Mouse (Mus musculus) liver, embryonic 13.5 days (tissue): ENCODE data around the gene Pld5. TPM values are rescaled to one million over a fixed set of nuclear protein-coding genes. Genes with fewer than 3 reads are reported as not detected.

ENCODE experiments used
- ATAC-seq: fragments of 200-750 bp; cut with Nextera tagmentation; 2 replicates; pipeline ENCODE4 v1.8.0; 2017; ENCODE audit warnings: low read depth, mild to moderate bottlenecking, moderate number of reproducible peaks, moderate library complexity
- DNase-seq: peaks from one replicate; pipeline ENCODE4 v3.0.0; 2022
- H3K27ac ChIP-seq: fragments of 300-500 bp; sonication (generic); 2 replicates; pipeline ENCODE4 v1.5.1; 2015; ENCODE audit warnings: moderate library complexity, mild to moderate bottlenecking, inconsistent platforms
- H3K27me3 ChIP-seq: fragments of 300-500 bp; sonication (generic); 2 replicates; pipeline ENCODE4 v1.6.1; 2015; ENCODE audit warnings: mild to moderate bottlenecking, inconsistent platforms
- H3K36me3 ChIP-seq: fragments of 300-500 bp; sonication (generic); 2 replicates; pipeline ENCODE4 v1.6.1; 2015; ENCODE audit warnings: mild to moderate bottlenecking, inconsistent platforms
- H3K4me1 ChIP-seq: fragments of 300-500 bp; sonication (generic); replicated peaks from 2 replicates; pipeline ENCODE4 v1.6.1; 2015; ENCODE audit warnings: inconsistent platforms
- H3K4me2 ChIP-seq: fragments of 300-500 bp; sonication (generic); 2 replicates; pipeline ENCODE4 v1.6.1; 2015; ENCODE audit warnings: inconsistent platforms, mild to moderate bottlenecking, moderate library complexity
- H3K4me3 ChIP-seq: fragments of 300-500 bp; sonication (generic); replicated peaks from 2 replicates; pipeline ENCODE4 v1.5.1; 2015; ENCODE audit warnings: mild to moderate bottlenecking, inconsistent platforms
- H3K9ac ChIP-seq: fragments of 300-500 bp; sonication (generic); 2 replicates; pipeline ENCODE4 v1.6.1; 2015; ENCODE audit warnings: mild to moderate bottlenecking, inconsistent platforms
- H3K9me3 ChIP-seq: fragments of 300-500 bp; sonication (generic); replicated peaks from 2 replicates; pipeline ENCODE4 v1.6.1; 2016; ENCODE audit warnings: inconsistent platforms
- WGBS: fragments of 180-500 bp; shearing (Covaris S2); methylation state at CpG from one replicate; pipeline ENCODE4 v1.1.7; 2015; ENCODE audit not compliant: insufficient replicate concordance; 5-methylcytosine and 5-hydroxymethylcytosine counted together
- polyA plus RNA-seq: library from polyadenylated mRNA; unstranded; fragments of >200 nt; fragmentation: Nextera tagmentation; extraction: Ambion mirVana; gene quantifications from 2 replicates; pipeline ENCODE4 v1.2.1, GENCODE M21; 2015

The Pld5 gene
- polyA plus RNA-seq, 1 experiment from 2014 or later = 0.06 TPM

GRCm38 (mm10) chr1:176213645-176214221 lies 61.4 kb downstream of the Pld5 start:
- 51% methylated on average over 17 of the region's 17 CpGs for WGBS
- no peaks in the 10 kb centered on the region for H3K27me3 ChIP-seq
- H3K9me3 ChIP-seq = no peaks in the 10 kb centered on the region
- H3K36me3 ChIP-seq = no peaks in the 10 kb centered on the region
- no peak overlapping the region for H3K9ac ChIP-seq
- DNase-seq (no peak), ATAC-seq (no peak)
- no peak overlapping the region for H3K4me2 ChIP-seq
- H3K4me1 ChIP-seq = no peaks in the 10 kb centered on the region
- no peak overlapping the region for H3K4me3 ChIP-seq
- no peak overlapping the region for H3K27ac ChIP-seq

GRCm38 (mm10) chr1:176212922-176213644 lies 62.0 kb downstream of the Pld5 start:
- H3K4me2 ChIP-seq = no peak overlapping the region

GRCm38 (mm10) chr1:176210803-176211202 lies 64.3 kb downstream of the Pld5 start:
- no peak overlapping the region for H3K4me3 ChIP-seq
- DNase-seq = no peak
- no peaks in the 10 kb centered on the region for H3K36me3 ChIP-seq
- H3K9me3 ChIP-seq = no peaks in the 10 kb centered on the region
- WGBS = 65% methylated on average over 1 of the region's 1 CpGs
- H3K4me1 ChIP-seq = no peaks in the 10 kb centered on the region
- no peaks in the 10 kb centered on the region for H3K27me3 ChIP-seq
- no peak overlapping the region for H3K9ac ChIP-seq
- ATAC-seq = no peak
- no peak overlapping the region for H3K4me2 ChIP-seq
- no peak overlapping the region for H3K27ac ChIP-seq

More at GRCm38 (mm10) chr1:176212922-176213644, 62.0 kb downstream of the Pld5 start:
- no peaks in the 10 kb centered on the region for H3K4me1 ChIP-seq
- H3K27ac ChIP-seq = no peak overlapping the region
- H3K36me3 ChIP-seq = no peaks in the 10 kb centered on the region
- whole genome bisulfite sequencing = 58% methylated on average over 9 of the region's 9 CpGs
- DNase-seq = no peak
- H3K9me3 ChIP-seq = no peaks in the 10 kb centered on the region
- ATAC-seq = no peak
- no peaks in the 10 kb centered on the region for H3K27me3 ChIP-seq
- H3K4me3 ChIP-seq = no peak overlapping the region
- no peak overlapping the region for H3K9ac ChIP-seq

- H3K36me3 ChIP-seq = no peaks in the 10 kb centered on the region
- DNase-seq = no peak
- H3K4me2 ChIP-seq = no peak overlapping the region
- no peaks in the 10 kb centered on the region for H3K4me1 ChIP-seq
- H3K27me3 ChIP-seq = no peaks in the 10 kb centered on the region
- H3K4me3 ChIP-seq = no peak overlapping the region
- WGBS = 42% methylated on average over 2 of the region's 2 CpGs
- H3K9me3 ChIP-seq = no peaks in the 10 kb centered on the region
- no peak overlapping the region for H3K9ac ChIP-seq
- H3K27ac ChIP-seq = no peak overlapping the region
- ATAC-seq = no peak
Measured at GRCm38 (mm10) chr1:176208014-176208413, 67.1 kb downstream of the Pld5 start.

GRCm38 (mm10) chr1:176202360-176202759 lies 72.8 kb downstream of the Pld5 start:
- H3K9ac ChIP-seq = no peak overlapping the region
- WGBS = 50% methylated on average over 3 of the region's 3 CpGs
- no peak for ATAC-seq

GRCm38 (mm10) chr1:176197036-176197766 lies 77.9 kb downstream of the Pld5 start:
- H3K4me2 ChIP-seq = no peak overlapping the region
- ATAC-seq (no peak), DNase-seq (no peak)
- H3K36me3 ChIP-seq = no peaks in the 10 kb centered on the region
- no peak overlapping the region for H3K9ac ChIP-seq
- H3K27ac ChIP-seq = no peak overlapping the region
- no peak overlapping the region for H3K4me3 ChIP-seq
- H3K27me3 ChIP-seq = no peaks in the 10 kb centered on the region
- no peaks in the 10 kb centered on the region for H3K9me3 ChIP-seq
- 52% methylated on average over 6 of the region's 6 CpGs for WGBS
- no peaks in the 10 kb centered on the region for H3K4me1 ChIP-seq

More at GRCm38 (mm10) chr1:176202360-176202759, 72.8 kb downstream of the Pld5 start:
- H3K4me2 ChIP-seq = no peak overlapping the region
- H3K27ac ChIP-seq = no peak overlapping the region
- no peak for DNase-seq
- no peaks in the 10 kb centered on the region for H3K9me3 ChIP-seq
- H3K36me3 ChIP-seq = no peaks in the 10 kb centered on the region
- no peak overlapping the region for H3K4me3 ChIP-seq
- H3K27me3 ChIP-seq = no peaks in the 10 kb centered on the region
- no peaks in the 10 kb centered on the region for H3K4me1 ChIP-seq

- Histone ChIP-seq H3K9me3 (no peaks in the 10 kb centered on the region), H3K27me3 (no peaks in the 10 kb centered on the region), H3K4me3 (no peak overlapping the region), H3K9ac (no peak overlapping the region), H3K27ac (no peak overlapping the region), H3K4me2 (no peak overlapping the region), H3K36me3 (no peaks in the 10 kb centered on the region), H3K4me1 (no peaks in the 10 kb centered on the region)
- DNase-seq (no peak), ATAC-seq (no peak)
- WGBS = 70% methylated on average over 4 of the region's 4 CpGs
Measured at GRCm38 (mm10) chr1:176196341-176196740, 78.8 kb downstream of the Pld5 start.

GRCm38 (mm10) chr1:176194727-176195126 lies 80.4 kb downstream of the Pld5 start:
- H3K27ac ChIP-seq = no peak overlapping the region
- no peaks in the 10 kb centered on the region for H3K27me3 ChIP-seq
- 55% methylated on average over 2 of the region's 2 CpGs for WGBS
- DNase-seq (no peak), ATAC-seq (no peak)
- H3K9me3 ChIP-seq = no peaks in the 10 kb centered on the region
- no peaks in the 10 kb centered on the region for H3K4me1 ChIP-seq
- H3K4me3 ChIP-seq = no peak overlapping the region
- no peaks in the 10 kb centered on the region for H3K36me3 ChIP-seq
- no peak overlapping the region for H3K4me2 ChIP-seq
- H3K9ac ChIP-seq = no peak overlapping the region

- no peak for ATAC-seq
- Histone ChIP-seq H3K9me3 (no peaks in the 10 kb centered on the region), H3K36me3 (no peaks in the 10 kb centered on the region), H3K9ac (no peak overlapping the region), H3K4me3 (no peak overlapping the region), H3K27ac (no peak overlapping the region), H3K27me3 (no peaks in the 10 kb centered on the region), H3K4me1 (no peaks in the 10 kb centered on the region), H3K4me2 (no peak overlapping the region)
- 62% methylated on average over 6 of the region's 6 CpGs for WGBS
- no peak for DNase-seq
Measured at GRCm38 (mm10) chr1:176183991-176184390, 91.1 kb downstream of the Pld5 start.

- Histone ChIP-seq H3K4me1 (no peaks in the 10 kb centered on the region), H3K27ac (no peak overlapping the region), H3K4me3 (no peak overlapping the region), H3K9ac (no peak overlapping the region), H3K4me2 (no peak overlapping the region), H3K9me3 (no peaks in the 10 kb centered on the region), H3K36me3 (no peaks in the 10 kb centered on the region), H3K27me3 (no peaks in the 10 kb centered on the region)
- no peak for DNase-seq
- 49% methylated on average over 1 of the region's 1 CpGs for WGBS
- ATAC-seq = no peak
Measured at GRCm38 (mm10) chr1:176174971-176175370, 100.1 kb downstream of the Pld5 start.

- no peak overlapping the region for H3K27ac ChIP-seq
- ATAC-seq (no peak), DNase-seq (no peak)
- no peaks in the 10 kb centered on the region for H3K4me1 ChIP-seq
- no peaks in the 10 kb centered on the region for H3K9me3 ChIP-seq
- no peaks in the 10 kb centered on the region for H3K36me3 ChIP-seq
- no peak overlapping the region for H3K4me2 ChIP-seq
- 57% methylated on average over 5 of the region's 5 CpGs for WGBS
- H3K27me3 ChIP-seq = no peaks in the 10 kb centered on the region
- H3K9ac ChIP-seq = no peak overlapping the region
- no peak overlapping the region for H3K4me3 ChIP-seq
Measured at GRCm38 (mm10) chr1:176167784-176168183, 107.3 kb downstream of the Pld5 start.
